Mouse (Mus musculus) liver, postnatal 0 days (tissue): ENCODE results near the gene Tpcn1.

Experiments used
- CTCF ChIP-seq: sonication (generic); IDR thresholded peaks from 2 replicates; pipeline ENCODE4 v1.5.1; 2016; ENCODE audit warnings: antibody characterized with exemption, low read depth
- EP300 ChIP-seq: IDR thresholded peaks from 2 replicates; pipeline ENCODE4 v1.6.1; 2016; ENCODE audit warnings: antibody characterized with exemption, low read depth, mild to moderate bottlenecking

GRCm38 (mm10) chr5:120567253-120567701 lies 21.2 kb downstream of the Tpcn1 start:
- TF ChIP-seq CTCF: no peak
- TF ChIP-seq EP300: no peak
